Mouse (Mus musculus) megakaryocyte, embryonic 14.5 days (primary cell): ENCODE results near the gene Pxn.

Experiments used
- FLI1 ChIP-seq: IDR thresholded peaks from 2 replicates; pipeline ENCODE4 v1.6.1; 2012; ENCODE audit warnings: low read length, inconsistent platforms, mixed read lengths
- GATA1 ChIP-seq: IDR thresholded peaks from 3 replicates; pipeline ENCODE4 v1.6.1; 2012; ENCODE audit warnings: mixed read lengths, low read length, inconsistent platforms, borderline replicate concordance

- TF ChIP-seq GATA1 (no peak), FLI1 (no peak)
Observed at GRCm38 (mm10) chr5:115581662-115582061, 75.2 kb downstream of the Pxn start.
